In the genomic region with DNA sequence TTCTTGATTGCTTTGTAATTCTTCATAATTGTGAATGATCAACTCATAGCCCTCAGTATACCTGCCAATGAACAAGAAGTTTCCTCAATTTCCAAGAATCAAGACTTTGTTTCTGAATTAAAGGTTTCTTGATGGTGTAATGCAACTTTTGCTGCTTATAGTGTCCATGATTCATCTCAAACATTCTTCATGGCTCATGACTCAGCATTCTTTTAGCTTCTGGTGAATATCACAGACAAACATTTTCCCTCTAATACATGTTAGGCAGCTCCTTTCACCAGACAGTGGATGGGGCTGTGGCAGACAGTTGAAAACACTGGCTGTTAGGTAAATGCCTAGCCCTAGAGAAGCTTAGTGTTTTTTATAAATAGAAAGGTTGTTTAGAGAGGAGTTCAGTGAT, we compare ENCODE assay signal across 18 mouse cellular contexts.
"Had no signal": no experiment of that assay in that cellular context is flagged by ENCODE, and none has a peak within 500 bp of the region (broad histone marks: within the 10 kb centered on the region; RNA-seq: fewer than 3 reads in every experiment).

No protein-coding gene starts in this region.

- DNase-seq: kidney, adult 9 months; kidney, postnatal 10 days; kidney, postnatal 36 days; left cerebral cortex, postnatal 4 days; liver, postnatal 0 days; lung, postnatal 14 days; lung, postnatal 4 days; midbrain, embryonic 14.5 days; right cerebral cortex, postnatal 4 days; thymus, adult 2 months; thymus, postnatal 25 days had no signal

- ATAC-seq: liver, postnatal 0 days had no signal

- H3K4me3 ChIP-seq: limb, embryonic 12.5 days; limb, embryonic 15.5 days; lung, embryonic 15.5 days had no signal

- H3K9me3 ChIP-seq: limb, embryonic 12.5 days; limb, embryonic 15.5 days; lung, embryonic 15.5 days had no signal

- H3K36me3 ChIP-seq: limb, embryonic 12.5 days; limb, embryonic 15.5 days; lung, embryonic 15.5 days had no signal

- H3K4me1 ChIP-seq: limb, embryonic 12.5 days; limb, embryonic 15.5 days; lung, embryonic 15.5 days had no signal

- H3K4me2 ChIP-seq: limb, embryonic 12.5 days; limb, embryonic 15.5 days; liver, embryonic 11.5 days; lung, embryonic 15.5 days; midbrain, embryonic 11.5 days had no signal

- H3K9ac ChIP-seq: limb, embryonic 12.5 days; limb, embryonic 15.5 days; liver, embryonic 14.5 days; liver, postnatal 0 days; lung, embryonic 15.5 days had no signal

- H3K27ac ChIP-seq: limb, embryonic 12.5 days; limb, embryonic 15.5 days; liver, embryonic 14.5 days; lung, embryonic 15.5 days; stomach, postnatal 0 days had no signal

- H3K27me3 ChIP-seq: limb, embryonic 12.5 days; limb, embryonic 15.5 days; lung, embryonic 15.5 days had no signal
